Mouse (Mus musculus): Measurements from ENCODE around the gene Ppp5c.
"Not testable (repeated sequence)": the region's sequence is repeated elsewhere in the genome, so short reads cannot be mapped to it uniquely, and the experiment has no call there.

Ppp5c gene

GRCm38 (mm10) chr7:17027588-17028343 is at the start of gene Ppp5c:
Gene Ppp5c, minus strand, starts transcription at chr7:17027924.
- DNase-seq (ENCODE audit: low spot score): peak; percentile 86

GRCm38 (mm10) chr7:17076542-17076941 is 48.8 kb upstream of the Ppp5c start:
- no peak for DNase-seq (ENCODE audit: low spot score)

GRCm38 (mm10) chr7:17073904-17074615 is 46.3 kb upstream of the Ppp5c start, which contains the start of gene Psg16:
Gene Psg16, plus strand, starts transcription at chr7:17074040.
- peak; percentile 45 for DNase-seq (ENCODE audit: low spot score)

GRCm38 (mm10) chr7:17073513-17073903 is 45.8 kb upstream of the Ppp5c start:
- no peak for DNase-seq (ENCODE audit: low spot score)

- DNase-seq (ENCODE audit: low spot score): not testable (repeated sequence)
Measured at GRCm38 (mm10) chr7:17067651-17068050, 39.9 kb upstream of the Ppp5c start.

- no peak for DNase-seq (ENCODE audit: low spot score)
Measured at GRCm38 (mm10) chr7:17067000-17067399, 39.3 kb upstream of the Ppp5c start.

- DNase-seq (ENCODE audit: low spot score): peak; percentile 87
Measured at GRCm38 (mm10) chr7:17066412-17066811, 38.7 kb upstream of the Ppp5c start.

GRCm38 (mm10) chr7:17065620-17066019 is 37.9 kb upstream of the Ppp5c start:
- DNase-seq (ENCODE audit: low spot score): no peak

GRCm38 (mm10) chr7:17062845-17063244 is 35.1 kb upstream of the Ppp5c start:
- DNase-seq (ENCODE audit: low spot score): no peak

- DNase-seq (ENCODE audit: low spot score): peak; percentile 33
Measured at GRCm38 (mm10) chr7:17062389-17062788, 34.7 kb upstream of the Ppp5c start, which contains the start of gene Hif3a. Gene Hif3a, minus strand, starts transcription at chr7:17062427.

GRCm38 (mm10) chr7:17060782-17061605 is 33.3 kb upstream of the Ppp5c start:
- peak; percentile 23 for DNase-seq (ENCODE audit: low spot score)

GRCm38 (mm10) chr7:17060031-17060781 is 32.5 kb upstream of the Ppp5c start:
- peak; percentile 96 for DNase-seq (ENCODE audit: low spot score)

- no peak for DNase-seq (ENCODE audit: low spot score)
Measured at GRCm38 (mm10) chr7:17059463-17059844, 31.7 kb upstream of the Ppp5c start.

- DNase-seq (ENCODE audit: low spot score): no peak
Measured at GRCm38 (mm10) chr7:17058816-17059462, 31.2 kb upstream of the Ppp5c start.

GRCm38 (mm10) chr7:17058071-17058689 is 30.5 kb upstream of the Ppp5c start:
- DNase-seq (ENCODE audit: low spot score): peak; percentile 58

- peak; percentile 26 for DNase-seq (ENCODE audit: low spot score)
Measured at GRCm38 (mm10) chr7:17056601-17057523, 29.1 kb upstream of the Ppp5c start.

- DNase-seq (ENCODE audit: low spot score): peak; percentile 86
Measured at GRCm38 (mm10) chr7:17056081-17056581, 28.4 kb upstream of the Ppp5c start.

GRCm38 (mm10) chr7:17055287-17055946 is 27.7 kb upstream of the Ppp5c start:
- DNase-seq (ENCODE audit: low spot score): no peak
